Mouse (Mus musculus) retina, adult 2 months (tissue): ENCODE results near the gene Golga1.

Experiments used
- DNase-seq: peaks from one replicate; pipeline ENCODE4 v3.0.0-alpha.2; 2012; ENCODE audit warnings: low read depth, low spot score

The Golga1 gene

DNA sequence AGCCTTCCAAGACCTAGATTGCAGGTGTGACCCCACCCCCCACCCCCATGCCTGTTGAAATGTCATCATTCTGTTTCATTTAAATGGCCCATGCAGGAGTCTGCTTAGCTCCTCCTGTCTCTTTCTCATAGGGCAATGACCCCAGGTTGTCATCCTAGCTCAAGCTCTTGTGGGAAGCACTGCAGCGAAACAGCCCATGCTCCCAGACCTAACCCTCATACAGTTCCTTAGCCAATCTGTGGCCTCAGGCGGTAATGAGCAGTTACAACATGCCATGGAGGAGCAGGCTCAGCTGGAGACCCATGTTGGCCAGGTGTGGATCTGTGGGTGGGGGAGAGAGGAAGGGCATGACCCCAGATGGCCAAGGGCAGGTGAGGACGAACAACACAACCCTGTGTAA lies 90.2 kb downstream of the Golga1 start:
- no peak for DNase-seq

DNA sequence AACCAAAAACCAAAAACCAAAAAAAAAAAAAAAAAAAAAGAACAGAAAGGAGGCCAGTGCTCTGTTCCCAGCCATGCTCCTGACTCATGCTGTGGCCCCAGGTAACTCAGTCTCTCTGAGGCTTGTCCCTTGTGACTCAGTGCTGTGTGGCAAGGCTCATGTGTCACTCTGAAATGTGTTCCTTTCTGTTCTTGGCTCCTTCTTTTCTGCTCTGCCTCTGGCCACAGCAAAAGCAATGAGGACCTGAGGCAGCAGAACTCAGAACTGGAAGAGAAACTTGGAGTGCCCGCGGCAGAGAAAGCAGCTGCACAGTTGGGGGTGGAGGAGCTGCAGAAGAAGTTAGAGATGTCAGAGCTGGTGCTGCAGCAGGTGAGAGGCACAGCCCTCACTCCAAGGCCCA lies 91.2 kb downstream of the Golga1 start:
- DNase-seq, result no peak

DNA sequence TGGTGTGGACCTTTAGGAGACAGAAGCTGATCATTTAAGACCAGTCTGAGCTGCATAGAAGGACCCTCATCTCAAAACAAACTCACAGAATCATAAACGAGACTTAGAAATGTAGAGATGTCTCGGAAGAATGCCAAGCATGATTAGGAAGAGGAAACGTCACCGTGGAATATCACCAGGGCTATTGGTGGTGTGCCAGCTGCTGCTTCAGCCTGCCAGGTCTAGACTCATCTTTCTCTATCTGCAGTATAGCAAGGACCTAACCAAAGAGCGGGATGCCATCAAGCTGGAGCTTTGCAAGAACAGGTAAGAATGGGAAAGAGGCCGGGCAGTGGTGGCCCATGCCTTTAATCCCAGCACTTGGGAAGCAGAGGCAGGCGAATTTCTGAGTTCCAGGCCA lies 91.6 kb downstream of the Golga1 start:
- no peak for DNase-seq

DNA sequence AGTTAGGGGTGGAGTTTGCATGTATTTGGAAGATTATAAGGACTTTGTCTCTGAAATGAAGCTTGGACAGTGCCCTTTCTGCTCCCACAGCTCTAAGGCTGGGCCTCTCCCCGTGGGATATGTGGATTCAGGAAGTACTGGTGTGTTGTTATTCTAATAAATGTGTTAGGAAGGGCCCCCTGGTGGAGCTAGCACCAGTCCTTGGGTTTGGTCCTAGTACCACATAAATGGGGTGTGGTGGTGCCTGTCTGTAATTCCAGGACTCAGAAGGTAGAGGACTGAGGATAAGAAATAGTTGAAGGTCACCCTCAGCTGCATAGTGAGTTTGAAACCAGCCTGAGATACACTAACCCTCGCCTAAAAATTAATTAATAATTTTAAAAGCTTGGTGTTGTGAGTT lies 92.1 kb downstream of the Golga1 start:
- DNase-seq, result no peak

DNA sequence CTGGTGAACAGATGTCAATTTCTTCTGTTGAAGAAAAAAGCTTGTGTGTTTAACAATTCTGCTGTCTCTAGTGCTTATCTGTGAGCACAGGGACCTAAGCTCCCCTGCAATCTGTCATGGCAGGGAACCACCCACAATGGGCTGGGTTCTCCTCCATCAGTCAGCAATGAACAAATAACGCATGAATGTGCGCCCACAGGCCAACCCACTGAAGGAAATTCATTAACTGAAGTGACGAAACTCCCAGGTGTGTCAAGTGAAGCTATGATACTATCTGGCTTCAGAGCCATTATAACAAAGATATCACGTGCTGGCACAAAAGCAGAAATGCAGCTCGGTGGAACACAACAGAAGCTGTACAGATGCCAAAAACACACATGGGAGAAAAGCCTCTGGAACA lies 95.3 kb downstream of the Golga1 start:
- DNase-seq, result no peak

DNA sequence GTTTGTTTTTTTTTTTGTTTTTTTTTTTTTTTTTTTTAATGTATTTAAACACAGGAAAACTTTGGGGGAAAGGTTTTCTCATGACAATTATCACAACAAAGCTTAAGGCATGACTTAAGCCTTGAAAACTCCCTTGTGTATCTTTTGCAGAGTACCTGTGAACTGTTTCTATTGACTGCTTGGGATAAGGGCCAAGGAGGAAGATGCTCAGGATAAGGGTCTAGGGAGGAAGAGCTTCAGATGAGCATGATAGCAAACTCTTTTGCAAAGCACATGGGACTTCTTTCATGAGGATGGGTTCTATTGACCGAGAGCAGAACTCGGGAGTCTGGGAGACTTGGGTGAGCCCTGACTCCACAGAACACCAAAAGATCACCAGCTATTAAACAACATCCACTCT lies 95.7 kb downstream of the Golga1 start:
- no peak for DNase-seq
